Comparison of ENCODE assay signal across 26 mouse cellular contexts in genomic region chr8:7205086-7205485, GRCm38 (mm10).
"Had no signal": no experiment of that assay in that cellular context is flagged by ENCODE, and none has a peak within 500 bp of the region (broad histone marks: within the 10 kb centered on the region; RNA-seq: fewer than 3 reads in every experiment).

No protein-coding gene starts in this region.

- H3K4me1 ChIP-seq: embryonic facial prominence, embryonic 10.5 days; embryonic facial prominence, embryonic 12.5 days; embryonic facial prominence, embryonic 13.5 days; embryonic facial prominence, embryonic 15.5 days; heart, embryonic 10.5 days; heart, embryonic 12.5 days had no signal

- ATAC-seq: forebrain, postnatal 0 days had no signal

- H3K27me3 ChIP-seq: embryonic facial prominence, embryonic 12.5 days; embryonic facial prominence, embryonic 13.5 days; embryonic facial prominence, embryonic 15.5 days; heart, embryonic 12.5 days had no signal

- H3K4me2 ChIP-seq: embryonic facial prominence, embryonic 12.5 days; embryonic facial prominence, embryonic 13.5 days; embryonic facial prominence, embryonic 15.5 days; heart, embryonic 11.5 days; heart, embryonic 12.5 days had no signal

- H3K9ac ChIP-seq: embryonic facial prominence, embryonic 12.5 days; embryonic facial prominence, embryonic 13.5 days; embryonic facial prominence, embryonic 15.5 days; forebrain, postnatal 0 days; heart, embryonic 12.5 days had no signal

- DNase-seq: cerebellum, adult 2 months; cerebellum, adult 8-10 months; cerebellum, adult 9-10 months; cerebellum, adult 9-11 months; cerebellum, postnatal 10 days; cerebellum, postnatal 14 days; cerebellum, postnatal 25 days; cerebellum, postnatal 36 days; embryo, embryonic 11 days; forebrain, postnatal 0 days; gastrocnemius, adult 2 months; gastrocnemius, postnatal 10 days; gastrocnemius, postnatal 14 days; gastrocnemius, postnatal 25 days; gastrocnemius, postnatal 36 days; heart, adult 11 months; heart, adult 18-20 months; heart, adult 2 months had no signal

- H3K9me3 ChIP-seq: embryonic facial prominence, embryonic 10.5 days; embryonic facial prominence, embryonic 12.5 days; embryonic facial prominence, embryonic 13.5 days; embryonic facial prominence, embryonic 15.5 days; heart, embryonic 10.5 days; heart, embryonic 12.5 days had no signal

- H3K36me3 ChIP-seq: embryonic facial prominence, embryonic 10.5 days; embryonic facial prominence, embryonic 12.5 days; embryonic facial prominence, embryonic 13.5 days; embryonic facial prominence, embryonic 15.5 days; heart, embryonic 10.5 days; heart, embryonic 12.5 days had no signal

- H3K27ac ChIP-seq: embryonic facial prominence, embryonic 10.5 days; embryonic facial prominence, embryonic 12.5 days; embryonic facial prominence, embryonic 13.5 days; embryonic facial prominence, embryonic 15.5 days; gastrocnemius, adult 2 months; heart, adult 2 months; heart, embryonic 10.5 days had no signal

- H3K4me3 ChIP-seq: embryonic facial prominence, embryonic 10.5 days; embryonic facial prominence, embryonic 12.5 days; embryonic facial prominence, embryonic 13.5 days; embryonic facial prominence, embryonic 15.5 days; erythroblast, embryonic 14.5 days; gastrocnemius, adult 2 months; heart, adult 2 months; heart, embryonic 10.5 days; heart, embryonic 12.5 days had no signal
